Mouse (Mus musculus) heart, embryonic 11.5 days (tissue): Measurements from ENCODE around the gene Elavl1. TPM values are rescaled to one million over a fixed set of nuclear protein-coding genes. Genes with fewer than 3 reads are reported as not detected.
A peak's percentile ranks its signal among the peaks of the same experiment; 100 is the strongest.
"Not testable (repeated sequence)": the region's sequence is repeated elsewhere in the genome, so short reads cannot be mapped to it uniquely, and the experiment has no call there.

Experiments used
- ATAC-seq: fragments of 200-750 bp; cut with Nextera tagmentation; replicated peaks from 2 replicates; pipeline ENCODE4 v1.8.0; 2017; ENCODE audit warnings: moderate library complexity; ENCODE audit not compliant: insufficient number of reproducible peaks, low FRiP score, low TSS enrichment
- H3K27ac ChIP-seq: fragments of 300-500 bp; sonication (generic); 2 replicates; pipeline ENCODE4 v1.5.1; 2014; ENCODE audit warnings: mild to moderate bottlenecking, low read depth, low read length
- H3K27me3 ChIP-seq: fragments of 300-500 bp; sonication (generic); 2 replicates; pipeline ENCODE4 v1.6.1; 2014; ENCODE audit warnings: mild to moderate bottlenecking, low read length, mixed read lengths; ENCODE audit not compliant: control insufficient read depth, insufficient read depth
- H3K36me3 ChIP-seq: fragments of 300-500 bp; sonication (generic); 2 replicates; pipeline ENCODE4 v1.6.1; 2014; ENCODE audit warnings: mild to moderate bottlenecking, low read length, moderate library complexity, mixed read lengths; ENCODE audit not compliant: control insufficient read depth, insufficient read depth
- H3K4me1 ChIP-seq: fragments of 300-500 bp; sonication (generic); 2 replicates; pipeline ENCODE4 v1.6.1; 2014; ENCODE audit warnings: low read length; ENCODE audit not compliant: control insufficient read depth, insufficient read depth
- H3K4me2 ChIP-seq: fragments of 300-500 bp; sonication (generic); 2 replicates; pipeline ENCODE4 v1.6.1; 2014; ENCODE audit warnings: mild to moderate bottlenecking, moderate library complexity
- H3K4me3 ChIP-seq: fragments of 300-500 bp; sonication (generic); 2 replicates; pipeline ENCODE4 v1.5.1; 2014; ENCODE audit warnings: low read depth, low read length
- H3K9ac ChIP-seq: fragments of 300-500 bp; sonication (generic); 2 replicates; pipeline ENCODE4 v1.6.1; 2014; ENCODE audit warnings: mild to moderate bottlenecking, low read depth, low read length, moderate library complexity
- H3K9me3 ChIP-seq: fragments of 300-500 bp; sonication (generic); replicated peaks from 2 replicates; pipeline ENCODE4 v1.6.1; 2016; ENCODE audit warnings: low read length; ENCODE audit not compliant: control insufficient read depth
- WGBS: fragments of 180-500 bp; shearing (Covaris S2); extraction: QIAGEN DNeasy Blood & Tissue Kit; methylation state at CpG from one replicate; pipeline ENCODE4 v1.1.7; 2014; ENCODE audit not compliant: insufficient replicate concordance; 5-methylcytosine and 5-hydroxymethylcytosine counted together
- polyA plus RNA-seq: library from polyadenylated mRNA; unstranded; fragments of >200 nt; fragmentation: Nextera tagmentation; extraction: Ambion mirVana; gene quantifications from 2 replicates; pipeline ENCODE4 v1.2.1, GENCODE M21; 2014

Elavl1 gene
- polyA plus RNA-seq, 1 experiment from 2014 or later = 208 TPM

DNA sequence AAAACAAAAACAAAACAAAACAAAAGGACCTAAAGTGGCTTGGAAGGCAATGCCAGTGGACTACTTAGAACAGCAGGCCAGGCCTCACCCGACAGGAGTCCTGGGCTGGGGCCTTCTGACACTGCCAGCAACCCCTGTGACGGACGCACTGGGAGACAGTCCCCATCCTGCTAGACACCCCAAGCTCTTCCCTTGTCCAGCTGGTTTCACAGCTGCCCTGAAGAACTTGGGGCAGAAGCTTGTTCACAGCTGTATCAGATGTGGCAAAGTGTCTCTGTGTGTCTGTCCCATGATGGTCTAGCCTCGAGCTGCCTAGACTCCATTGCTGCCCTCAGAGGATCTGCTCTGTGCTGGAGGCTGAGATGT lies 65.4 kb downstream of the Elavl1 start:
- Histone ChIP-seq H3K4me3 (no peak overlapping the region), H3K9me3 (no peaks in the 10 kb centered on the region), H3K27me3 (no peaks in the 10 kb centered on the region), H3K36me3 (peaks cover 11% of the 10 kb centered on the region; the same call in 1 of the 2 replicates), H3K4me2 (peak overlapping the region; percentile 92), H3K27ac (peak overlapping the region; percentile 72; the same call in 1 of the 2 replicates), H3K9ac (no peak overlapping the region), H3K4me1 (peaks cover 10% of the 10 kb centered on the region; the same call in 1 of the 2 replicates)
- 92% methylated on average over 4 of the region's 4 CpGs for WGBS
- ATAC-seq = no peak

DNA sequence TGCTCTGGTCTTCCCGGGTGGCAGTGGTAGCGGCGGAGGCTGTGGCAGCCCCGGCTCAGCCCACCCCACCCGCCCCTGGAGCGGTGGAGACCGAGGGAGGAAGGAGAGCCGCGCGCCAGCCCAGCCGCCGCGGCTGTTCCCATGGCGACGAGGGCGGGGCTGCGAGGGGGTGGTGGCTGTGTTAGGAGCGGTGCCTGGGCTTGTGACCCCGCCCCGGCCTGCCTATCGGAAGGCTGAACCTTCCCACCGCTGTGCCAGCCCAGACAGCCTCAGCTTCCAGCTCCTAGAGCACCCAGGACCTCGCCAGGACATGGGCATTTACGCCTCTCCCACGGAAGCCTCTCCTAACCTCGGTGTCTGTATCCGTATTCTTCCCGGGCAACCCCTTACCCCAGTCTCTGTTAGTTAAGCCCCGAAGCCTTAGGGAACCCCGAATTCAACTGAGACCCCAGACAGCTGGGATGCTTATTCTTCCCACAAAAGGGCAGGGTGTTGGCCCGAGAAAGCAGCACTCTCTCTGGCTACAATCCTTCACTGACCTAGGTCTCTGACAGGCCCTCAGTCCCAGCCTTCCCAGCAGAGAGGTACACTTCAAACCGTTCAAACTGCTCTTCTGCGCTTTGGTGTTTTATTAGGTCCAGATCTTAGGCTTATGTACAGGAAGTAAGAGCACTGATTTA lies 65.9 kb downstream of the Elavl1 start, which contains the start of gene Ctxn1:
TSS of gene Ctxn1 (minus strand) at position 150 of the 680 bp plus-strand sequence.
- H3K9me3 ChIP-seq = no peaks in the 10 kb centered on the region
- WGBS = 5% methylated on average over 33 of the region's 33 CpGs
- peaks cover 10% of the 10 kb centered on the region; the same call in 1 of the 2 replicates for H3K4me1 ChIP-seq
- ATAC-seq = peak; percentile 92
- peak within 1 kb of the TSS; percentile 72 for H3K27ac ChIP-seq
- no peaks in the 10 kb centered on the region for H3K27me3 ChIP-seq
- peak within 1 kb of the TSS; percentile 72 for H3K4me3 ChIP-seq
- H3K4me2 ChIP-seq = peak within 1 kb of the TSS; percentile 92
- H3K36me3 ChIP-seq = peaks cover 11% of the 10 kb centered on the region; the same call in 1 of the 2 replicates
- H3K9ac ChIP-seq = peak within 1 kb of the TSS; percentile 88

DNA sequence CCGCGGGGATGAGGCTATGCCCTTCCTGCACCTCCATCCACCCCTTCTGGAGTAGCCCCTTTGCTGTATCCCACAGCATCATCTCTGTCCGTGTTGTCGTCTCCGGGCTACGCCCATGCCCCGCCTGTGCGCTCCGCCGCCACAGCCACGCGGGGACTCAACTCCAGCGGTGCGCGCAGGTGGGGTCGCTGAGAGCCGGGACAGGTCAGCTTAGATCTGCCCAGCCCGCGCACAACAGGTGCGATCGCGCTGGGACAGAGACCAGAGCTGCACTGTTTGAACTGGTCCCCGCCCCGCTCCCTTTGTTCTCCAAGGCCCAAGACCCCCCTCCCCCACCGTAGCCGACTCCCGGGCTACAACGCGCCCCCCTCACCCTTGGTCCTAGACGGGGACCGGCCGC lies 66.5 kb downstream of the Elavl1 start:
- Histone ChIP-seq H3K9me3 (no peaks in the 10 kb centered on the region), H3K27ac (peak overlapping the region; percentile 72), H3K9ac (peak overlapping the region; percentile 88), H3K4me3 (peak overlapping the region; percentile 72), H3K4me1 (peaks cover 16% of the 10 kb centered on the region), H3K4me2 (peak overlapping the region; percentile 92), H3K36me3 (peaks cover 11% of the 10 kb centered on the region; the same call in 1 of the 2 replicates), H3K27me3 (no peaks in the 10 kb centered on the region)
- 0% methylated on average over 32 of the region's 32 CpGs for WGBS
- peak; percentile 66 for ATAC-seq

DNA sequence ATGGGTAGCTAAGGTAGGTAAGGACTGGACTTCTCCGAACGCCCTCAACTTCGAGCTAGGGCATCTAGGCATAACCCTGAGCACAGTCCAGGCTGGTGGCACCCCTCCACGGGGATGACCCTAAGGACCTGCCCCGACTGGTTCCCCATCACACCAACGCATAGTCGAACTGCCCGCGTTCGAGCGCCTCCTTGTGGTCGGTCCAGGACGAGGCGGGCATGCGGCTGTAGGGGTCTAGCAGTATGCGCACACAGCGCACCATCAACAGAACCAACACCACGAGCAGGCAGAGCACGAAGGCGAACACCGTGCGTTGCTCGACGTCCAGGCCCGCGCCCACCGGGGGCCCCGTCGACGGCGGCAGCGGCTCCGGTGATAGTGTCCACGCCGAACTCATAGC lies 67.0 kb downstream of the Elavl1 start:
- Histone ChIP-seq H3K36me3 (peaks cover 11% of the 10 kb centered on the region; the same call in 1 of the 2 replicates), H3K4me2 (peak overlapping the region; percentile 92)

DNA sequence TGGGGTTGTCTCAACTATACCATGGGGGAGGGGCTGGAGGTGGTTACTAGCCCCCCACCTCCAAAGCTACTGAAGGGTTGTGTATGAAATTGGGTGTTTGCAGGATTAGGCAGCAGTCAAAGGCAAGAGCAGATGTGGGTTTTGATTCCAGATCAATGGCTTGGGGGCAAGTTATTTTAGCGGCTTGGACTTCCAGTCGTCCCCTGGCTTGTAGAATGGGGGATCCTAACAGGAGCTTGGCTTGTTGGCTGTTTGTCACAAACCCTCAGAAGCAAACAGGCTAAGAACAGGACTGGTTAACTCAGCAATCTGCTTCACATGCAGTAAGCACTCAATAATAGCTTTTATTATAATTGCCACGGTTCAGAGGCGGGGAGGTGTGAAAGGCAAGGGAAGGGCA lies 67.9 kb downstream of the Elavl1 start:
- Histone ChIP-seq H3K27ac (no peak overlapping the region), H3K4me3 (no peak overlapping the region), H3K27me3 (no peaks in the 10 kb centered on the region), H3K9ac (no peak overlapping the region), H3K9me3 (no peaks in the 10 kb centered on the region), H3K36me3 (peaks cover 9% of the 10 kb centered on the region; the same call in 1 of the 2 replicates), H3K4me1 (peaks cover 18% of the 10 kb centered on the region), H3K4me2 (no peak overlapping the region)
- WGBS = 73% methylated on average over 4 of the region's 4 CpGs
- no peak for ATAC-seq

More for the DNA sequence above, 67.0 kb downstream of the Elavl1 start:
- Histone ChIP-seq H3K27me3 (no peaks in the 10 kb centered on the region), H3K4me1 (peaks cover 18% of the 10 kb centered on the region), H3K9me3 (no peaks in the 10 kb centered on the region), H3K9ac (peak overlapping the region; percentile 88), H3K27ac (peak overlapping the region; percentile 72), H3K4me3 (peak overlapping the region; percentile 72)
- 3% methylated on average over 35 of the region's 35 CpGs for WGBS
- ATAC-seq = peak; percentile 65

DNA sequence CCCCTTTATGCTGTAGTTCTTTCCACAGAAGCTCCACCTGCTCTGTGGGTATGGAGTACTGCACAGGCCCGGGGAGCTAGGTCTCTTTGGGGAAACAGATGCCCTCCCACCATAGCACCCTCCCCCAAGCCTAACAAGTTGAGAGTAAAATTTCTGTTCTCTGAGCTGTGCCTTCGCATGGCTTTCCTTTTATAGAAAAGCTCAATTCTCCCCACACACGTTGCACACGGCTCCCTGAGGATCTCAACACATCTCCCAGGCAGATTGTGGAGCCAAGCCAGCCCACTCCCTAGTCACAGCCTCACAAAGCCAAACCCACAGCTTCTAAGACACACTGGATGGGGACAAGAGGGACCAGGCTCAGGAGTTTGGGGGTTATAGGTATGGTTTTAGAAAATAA lies 68.3 kb downstream of the Elavl1 start:
- Histone ChIP-seq H3K36me3 (peaks cover 9% of the 10 kb centered on the region; the same call in 1 of the 2 replicates), H3K9ac (no peak overlapping the region), H3K27ac (no peak overlapping the region), H3K4me2 (no peak overlapping the region), H3K4me3 (no peak overlapping the region), H3K27me3 (no peaks in the 10 kb centered on the region), H3K9me3 (no peaks in the 10 kb centered on the region), H3K4me1 (peaks cover 18% of the 10 kb centered on the region)
- ATAC-seq = no peak
- 63% methylated on average over 4 of the region's 4 CpGs for WGBS

DNA sequence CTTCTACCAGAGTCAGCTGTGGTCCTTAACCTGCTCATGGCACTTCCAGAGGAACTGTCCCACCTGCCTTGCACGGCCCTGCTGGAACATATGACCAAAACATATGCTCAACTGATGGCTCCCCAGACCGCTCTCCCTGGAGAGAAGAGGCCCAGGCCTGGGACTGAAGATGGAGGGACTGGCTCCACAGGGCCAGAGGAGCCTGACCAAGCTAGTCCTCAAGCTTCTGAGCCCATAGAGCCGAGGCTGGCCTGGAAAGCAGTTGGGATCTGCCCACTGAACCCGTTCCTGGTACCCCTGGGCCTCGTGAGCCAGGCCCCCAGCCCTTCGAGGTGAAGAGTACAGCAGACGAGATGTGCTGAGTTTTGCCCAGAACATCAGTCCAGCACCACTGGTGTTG lies 69.7 kb downstream of the Elavl1 start:
- H3K4me2 ChIP-seq, H3K27ac ChIP-seq, H3K4me3 ChIP-seq, ATAC-seq, H3K9ac ChIP-seq, H3K9me3 ChIP-seq, H3K27me3 ChIP-seq, H3K36me3 ChIP-seq: not testable (repeated sequence)
- 85% methylated on average over 7 of the region's 7 CpGs for WGBS
- peaks cover 18% of the 10 kb centered on the region for H3K4me1 ChIP-seq

DNA sequence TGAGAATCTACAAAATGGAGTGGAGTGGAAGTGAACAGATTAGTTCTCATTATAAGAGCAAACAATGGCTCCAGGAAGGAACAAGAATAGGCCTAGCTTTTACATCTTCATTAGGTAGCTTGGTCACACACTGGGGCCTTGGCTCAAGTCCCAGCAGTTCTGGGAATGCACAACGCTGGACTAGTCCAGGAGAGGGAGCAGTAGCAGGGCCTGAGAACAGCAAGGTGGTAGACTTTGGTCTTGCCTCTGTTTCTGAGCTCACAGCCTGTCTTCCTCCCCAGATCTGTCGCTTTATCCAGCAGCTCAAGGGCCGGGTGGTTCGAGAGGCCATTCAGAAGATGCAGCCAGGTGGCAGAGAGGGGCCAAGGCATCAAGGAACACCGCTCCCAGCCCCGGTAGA lies 71.2 kb downstream of the Elavl1 start:
- H3K27me3 ChIP-seq = peaks cover 3% of the 10 kb centered on the region; the same call in 1 of the 2 replicates
- peak overlapping the region; percentile 78 for H3K4me2 ChIP-seq
- ATAC-seq = no peak
- peaks cover 21% of the 10 kb centered on the region for H3K4me1 ChIP-seq
- WGBS = 60% methylated on average over 6 of the region's 6 CpGs
- peaks cover 6% of the 10 kb centered on the region; the same call in 1 of the 2 replicates for H3K36me3 ChIP-seq
- H3K9ac ChIP-seq = peak overlapping the region; percentile 93
- H3K4me3 ChIP-seq = peak overlapping the region; percentile 89
- no peaks in the 10 kb centered on the region for H3K9me3 ChIP-seq
- no peak overlapping the region for H3K27ac ChIP-seq
